Mouse (Mus musculus) layer of hippocampus, adult 8-10 months (tissue): ENCODE measurements around the gene Cyp3a11. TPM values are rescaled to one million over a fixed set of nuclear protein-coding genes. Genes with fewer than 3 reads are reported as not detected.
"Not testable (repeated sequence)": the region's sequence is repeated elsewhere in the genome, so short reads cannot be mapped to it uniquely, and the experiment has no call there.

Experiments used
- DNase-seq, 2 experiments: peaks; one replicate each; pipeline ENCODE4 v3.0.0; 2022; ENCODE audit warnings: low spot score in 2 of 2
- total RNA-seq, 4 experiments: library from RNA; stranded (reverse); gene quantifications; 2 replicates each; pipeline ENCODE4 v1.2.4; 2022

Cyp3a11 gene
- not detected for total RNA-seq

DNA sequence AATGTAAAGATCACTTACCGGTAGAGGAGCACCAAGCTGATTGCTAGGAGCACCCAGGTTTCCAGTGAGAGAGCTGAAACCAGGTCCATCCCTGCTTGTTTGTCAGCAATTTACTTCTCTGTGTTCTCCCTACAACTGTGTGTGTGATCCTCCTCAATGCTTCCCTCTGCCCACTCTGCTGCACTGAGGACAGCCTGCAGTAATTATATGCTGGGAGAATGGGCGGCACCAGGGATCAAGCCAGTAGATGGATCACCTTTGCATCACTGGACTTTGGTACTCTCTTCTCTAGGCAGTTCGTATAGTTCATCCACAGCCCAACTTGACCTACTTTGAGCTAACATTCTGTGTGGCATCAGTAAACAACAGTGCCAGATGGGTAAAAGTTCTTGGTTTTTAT is at the start of gene Cyp3a11:
Cyp3a11 (minus strand) TSS at position 277 of the 400 bp plus-strand sequence.
- no peak for DNase-seq

DNA sequence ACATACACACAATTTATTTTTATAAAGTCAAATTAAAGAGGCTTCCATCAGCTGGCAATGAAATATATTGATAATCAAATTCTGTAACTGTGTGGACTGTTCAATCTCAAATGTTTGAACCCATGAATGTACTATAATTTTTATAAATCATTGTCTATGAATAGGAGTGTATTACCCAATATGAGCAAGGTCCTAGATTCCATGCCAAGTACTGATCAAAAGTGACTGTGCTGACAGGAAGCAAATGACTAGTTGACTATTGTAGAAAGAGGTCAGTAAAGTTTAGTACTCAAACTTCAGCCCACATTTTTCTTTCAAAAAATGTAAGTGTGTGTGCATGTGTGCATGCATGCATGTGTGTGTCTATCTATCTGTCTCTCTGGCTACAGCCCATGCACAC is 33.1 kb upstream of the Cyp3a11 start:
- DNase-seq, result no peak

DNA sequence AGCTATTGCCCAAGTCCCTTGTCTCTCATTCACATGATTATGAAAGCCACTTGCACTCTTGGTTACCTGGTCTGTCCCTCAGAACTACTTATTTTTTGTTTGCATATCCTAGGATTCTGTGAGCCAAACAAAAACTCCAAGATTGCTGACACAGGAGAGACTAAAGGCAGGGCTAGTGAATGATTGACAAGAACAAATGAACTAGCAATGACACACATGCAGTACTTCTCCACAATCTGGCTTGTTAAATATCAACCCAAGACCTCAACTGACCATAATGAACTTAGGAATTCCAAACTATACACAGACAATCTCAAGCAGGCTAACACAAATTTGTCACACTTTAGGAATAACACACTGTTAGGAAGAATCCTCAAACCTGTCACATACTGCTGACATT is 32.0 kb upstream of the Cyp3a11 start:
- no peak for DNase-seq

DNA sequence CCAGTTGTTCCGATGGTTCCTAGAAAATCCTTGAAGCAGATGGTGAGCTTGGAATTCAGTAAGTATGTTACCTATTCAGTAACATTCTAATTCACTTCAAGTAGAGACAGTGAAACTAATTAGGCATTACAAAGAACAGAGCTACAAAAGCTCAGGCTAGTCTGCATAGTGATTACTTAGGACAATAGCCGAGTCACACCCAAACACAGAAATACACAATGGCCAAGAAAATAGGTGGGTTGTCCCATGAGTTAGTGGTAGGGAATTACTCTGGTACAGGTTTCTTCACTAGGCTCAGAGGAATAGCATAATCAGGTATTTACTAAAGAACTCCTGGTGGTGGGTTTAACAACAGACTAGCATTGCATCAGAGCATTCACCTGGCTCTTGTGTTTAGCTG is 27.2 kb upstream of the Cyp3a11 start:
- DNase-seq, result not testable (repeated sequence)

DNA sequence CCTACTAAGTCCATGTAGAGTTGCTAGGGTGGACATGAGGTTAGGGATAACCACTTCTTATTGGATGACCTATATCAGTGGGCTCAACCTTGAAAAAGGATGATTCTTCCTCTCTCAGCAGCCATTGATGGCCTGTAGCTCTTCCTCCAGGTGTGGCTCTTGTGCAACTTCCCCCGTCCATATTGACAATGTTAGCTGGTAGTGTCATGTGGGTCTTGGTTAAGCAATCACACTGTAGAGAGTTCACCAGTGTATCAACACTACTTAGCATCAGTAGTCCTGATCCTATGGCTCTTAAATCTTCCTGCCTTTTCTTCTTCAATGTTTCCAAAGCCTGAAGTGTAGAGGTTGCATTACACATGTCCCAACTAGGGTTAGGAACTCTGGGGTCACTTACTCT is 24.8 kb upstream of the Cyp3a11 start:
- no peak for DNase-seq

DNA sequence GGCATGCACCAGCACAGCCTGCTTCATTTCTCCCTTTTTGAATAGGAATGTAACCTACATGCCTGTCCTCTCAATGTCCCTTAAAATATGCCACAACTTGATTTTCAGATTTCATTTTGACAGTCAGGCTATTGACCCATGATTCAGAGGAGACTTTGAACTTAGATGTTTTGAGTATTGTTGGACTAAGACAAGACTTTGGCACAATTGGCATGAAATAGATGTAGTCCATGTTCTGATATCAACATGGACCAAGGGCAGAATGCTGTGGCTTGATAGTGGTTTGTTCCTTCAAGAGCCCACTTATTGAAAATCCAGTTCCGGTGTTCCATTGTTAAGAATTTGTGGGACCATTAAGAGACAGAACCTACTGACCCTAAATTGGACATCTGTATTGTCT is 23.6 kb upstream of the Cyp3a11 start:
- DNase-seq, result no peak

DNA sequence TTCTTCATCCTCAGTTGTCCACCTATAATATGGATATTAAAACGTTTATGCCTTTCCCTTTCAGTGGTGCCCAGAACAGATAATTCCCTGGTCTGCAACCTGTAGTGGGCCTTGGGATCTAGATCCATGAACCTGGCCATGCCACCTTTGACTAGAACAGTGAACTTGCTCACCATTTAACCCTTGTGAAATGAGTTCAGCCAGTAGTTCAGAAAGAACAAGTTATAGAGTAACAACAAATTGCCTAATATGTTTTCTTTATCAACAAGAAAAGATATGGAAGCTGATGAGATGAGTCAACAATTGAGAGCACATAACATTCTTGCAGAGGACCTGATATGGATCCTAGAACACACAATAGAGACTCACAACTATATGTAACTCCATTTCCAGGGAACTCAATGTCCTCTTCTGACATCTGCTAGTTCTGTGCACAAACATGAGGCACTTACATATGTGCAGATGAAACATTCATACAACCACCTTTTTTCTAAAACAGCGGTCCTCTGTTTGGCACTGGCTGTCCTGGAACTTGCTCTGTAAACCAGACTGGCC is 20.7 kb upstream of the Cyp3a11 start:
- no peak for DNase-seq

DNA sequence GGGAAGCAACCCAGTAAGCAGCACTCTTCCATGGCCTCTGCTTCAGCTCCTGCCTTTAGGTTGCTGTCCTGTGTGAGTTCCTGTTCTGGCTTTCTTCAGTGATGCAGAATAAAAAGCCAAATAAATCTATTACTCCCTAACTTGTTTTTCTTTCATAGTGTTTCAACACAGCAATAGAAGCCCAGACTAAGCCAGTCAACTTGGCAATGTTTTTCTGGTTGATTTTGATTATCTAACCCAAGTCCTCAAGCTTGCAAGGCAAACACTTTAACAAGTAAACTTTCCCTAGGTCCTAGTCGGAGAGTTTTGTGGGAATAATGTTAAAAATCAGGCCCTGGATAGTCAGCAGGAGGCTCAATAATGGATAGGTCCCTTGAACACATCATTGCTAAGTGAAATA is 17.5 kb upstream of the Cyp3a11 start:
- DNase-seq, result no peak

DNA sequence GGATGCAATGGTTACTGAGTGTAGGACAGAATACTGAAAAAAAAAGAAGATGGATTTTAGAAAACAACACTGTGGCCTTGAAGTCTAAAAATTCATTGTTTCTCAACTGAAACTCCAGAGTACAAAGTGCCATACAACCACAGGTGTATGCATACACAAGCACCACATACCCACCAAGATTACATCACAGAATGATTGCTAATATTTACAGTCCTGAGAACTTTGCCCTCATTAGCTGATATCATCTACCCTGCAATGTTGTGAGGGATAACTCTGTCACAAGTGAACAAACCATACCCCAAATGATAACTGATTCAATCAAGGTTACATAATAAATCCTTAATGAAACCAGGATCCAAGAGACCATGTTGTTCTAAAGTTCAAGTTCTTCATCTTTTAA is 1.4 kb upstream of the Cyp3a11 start:
- DNase-seq, result no peak

DNA sequence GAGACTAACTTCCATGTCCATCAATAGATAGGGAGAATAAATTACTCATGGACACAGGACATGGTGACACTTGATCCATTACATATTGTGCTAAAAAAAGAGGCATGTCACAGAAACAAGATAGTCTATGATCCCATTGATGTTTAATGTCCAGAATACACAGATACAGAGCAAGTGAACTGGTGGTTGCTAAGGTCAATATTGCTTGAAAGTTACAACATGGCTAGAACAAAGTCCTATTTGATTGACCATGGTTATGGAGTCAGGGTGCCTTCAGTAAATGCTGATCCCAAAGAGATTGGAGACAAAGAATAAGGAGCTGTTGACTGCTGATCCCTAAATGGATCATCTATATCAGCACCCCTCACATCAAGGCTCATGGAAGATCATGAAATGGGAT is 12.3 kb downstream of the Cyp3a11 start:
- DNase-seq, result not testable (repeated sequence)

DNA sequence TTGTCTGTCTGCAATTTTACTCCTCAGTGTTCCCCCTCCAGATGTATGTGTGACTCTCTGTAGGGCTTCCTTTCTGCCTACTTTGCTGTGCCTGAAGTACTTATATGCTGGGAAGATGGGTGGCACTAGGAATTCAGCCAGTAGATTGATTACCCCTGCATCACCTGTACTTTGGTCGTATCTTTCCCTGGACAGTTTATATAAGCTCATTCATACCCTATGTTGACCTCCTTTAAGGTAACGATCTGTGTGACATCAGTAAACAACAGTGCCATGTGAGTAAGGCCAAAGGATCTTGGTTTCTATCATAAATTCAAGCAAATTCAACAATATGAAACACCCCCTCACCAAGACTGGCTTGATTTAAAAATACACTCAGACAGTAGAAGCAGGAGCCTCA is 74.0 kb downstream of the Cyp3a11 start, which contains the start of gene Cyp3a44:
Cyp3a44 (minus strand) TSS at position 79 of the 400 bp plus-strand sequence.
- DNase-seq, result not testable (repeated sequence)

Other genes with a start within 250 kb of the Cyp3a11 start
- not detected for gene Cyp3a41a, start 159.8 kb downstream of the Cyp3a11 start, total RNA-seq
- gene Cyp3a44, start 74.1 kb downstream of the Cyp3a11 start, total RNA-seq, result not detected
- not detected for gene Cyp3a25, start 129.7 kb upstream of the Cyp3a11 start, total RNA-seq
- gene Cyp3a59, start 199.3 kb upstream of the Cyp3a11 start, total RNA-seq, result not detected